Mouse (Mus musculus) liver, embryonic 14.5 days (tissue): ENCODE measurements around the gene Olfr698. TPM values are rescaled to one million over a fixed set of nuclear protein-coding genes. Genes with fewer than 3 reads are reported as not detected.
"Not testable (repeated sequence)": the region's sequence is repeated elsewhere in the genome, so short reads cannot be mapped to it uniquely, and the experiment has no call there.

Experiments used
- ATAC-seq: fragments of 200-750 bp; cut with Nextera tagmentation; 2 replicates; pipeline ENCODE4 v1.8.0; 2017; ENCODE audit warnings: moderate number of reproducible peaks, mild to moderate bottlenecking, moderate library complexity; ENCODE audit not compliant: insufficient read depth
- DNase-seq, 3 experiments: peaks; one replicate each; pipeline ENCODE4 v3.0.0-alpha.2; 2012 to 2013; ENCODE audit warnings: low read depth in 3 of 3, low spot score in 3 of 3
- H3K27ac ChIP-seq: fragments of 300-500 bp; sonication (generic); 2 replicates; pipeline ENCODE4 v1.5.1; 2014; ENCODE audit warnings: moderate library complexity, mild to moderate bottlenecking, control low read depth, inconsistent platforms
- H3K27me3 ChIP-seq: fragments of 300-500 bp; sonication (generic); 2 replicates; pipeline ENCODE4 v1.6.1; 2014; ENCODE audit warnings: mild to moderate bottlenecking, low read length, moderate library complexity; ENCODE audit not compliant: control insufficient read depth, insufficient read depth
- H3K36me3 ChIP-seq: fragments of 300-500 bp; sonication (generic); replicated peaks from 2 replicates; pipeline ENCODE4 v1.6.1; 2014; ENCODE audit warnings: low read depth; ENCODE audit not compliant: control insufficient read depth, insufficient read depth
- H3K4me1 ChIP-seq, 2 experiments: fragments of 200-500 bp in 1 of 2; fragments of 300-500 bp in 1 of 2; sonication (generic) in 1 of 2; replicated peaks; 2 replicates each; pipeline ENCODE4 v1.6.1; 2012 to 2014; ENCODE audit warnings: antibody characterized with exemption in 1 of 2, inconsistent platforms in 1 of 2, low read length in 1 of 2; ENCODE audit not compliant: control insufficient read depth in 2 of 2, insufficient read depth in 2 of 2
- H3K4me2 ChIP-seq: fragments of 300-500 bp; sonication (generic); 2 replicates; pipeline ENCODE4 v1.6.1; 2014; ENCODE audit warnings: low read depth, mild to moderate bottlenecking, control low read depth, moderate library complexity
- H3K4me3 ChIP-seq, 2 experiments: fragments of 200-500 bp in 1 of 2; fragments of 300-500 bp in 1 of 2; sonication (generic) in 1 of 2; 2 replicates each; pipeline ENCODE4 v1.5.1; 2012 to 2014; ENCODE audit warnings: low read depth in 2 of 2, low read length in 2 of 2, mild to moderate bottlenecking in 2 of 2, control low read depth in 1 of 2, inconsistent platforms in 1 of 2, moderate library complexity in 1 of 2; ENCODE audit not compliant: insufficient read depth in 1 of 2
- H3K9ac ChIP-seq: fragments of 300-500 bp; sonication (generic); replicated peaks from 2 replicates; pipeline ENCODE4 v1.6.1; 2014; ENCODE audit warnings: mild to moderate bottlenecking, control low read depth, moderate library complexity
- H3K9me3 ChIP-seq: fragments of 300-500 bp; sonication (generic); 2 replicates; pipeline ENCODE4 v1.6.1; 2016; ENCODE audit warnings: low read length, mixed read lengths; ENCODE audit not compliant: control insufficient read depth
- CTCF ChIP-seq: IDR thresholded peaks from 2 replicates; pipeline ENCODE4 v1.5.1; 2016; ENCODE audit warnings: antibody characterized with exemption, low read depth, control low read depth
- EP300 ChIP-seq: IDR thresholded peaks from 2 replicates; pipeline ENCODE4 v1.6.1; 2016; ENCODE audit warnings: antibody characterized with exemption, low read depth
- WGBS: fragments of 180-500 bp; shearing (Covaris S2); extraction: QIAGEN DNeasy Blood & Tissue Kit; methylation state at CpG from one replicate; pipeline ENCODE4 v1.1.7; 2014; ENCODE audit not compliant: insufficient replicate concordance; 5-methylcytosine and 5-hydroxymethylcytosine counted together
- polyA plus RNA-seq, 2 experiments: library from polyadenylated mRNA; depleted of rRNA in 1 of 2; stranded (reverse) in 1 of 2; unstranded in 1 of 2; fragments of >200 nt; fragmentation: Nextera tagmentation in 1 of 2; extraction: Ambion mirVana in 1 of 2; gene quantifications; 2 replicates each; pipeline versions ENCODE4 v1.2.1 to v1.2.3; 2012 to 2014

The Olfr698 gene
- polyA plus RNA-seq, 2 experiments, result not detected

DNA sequence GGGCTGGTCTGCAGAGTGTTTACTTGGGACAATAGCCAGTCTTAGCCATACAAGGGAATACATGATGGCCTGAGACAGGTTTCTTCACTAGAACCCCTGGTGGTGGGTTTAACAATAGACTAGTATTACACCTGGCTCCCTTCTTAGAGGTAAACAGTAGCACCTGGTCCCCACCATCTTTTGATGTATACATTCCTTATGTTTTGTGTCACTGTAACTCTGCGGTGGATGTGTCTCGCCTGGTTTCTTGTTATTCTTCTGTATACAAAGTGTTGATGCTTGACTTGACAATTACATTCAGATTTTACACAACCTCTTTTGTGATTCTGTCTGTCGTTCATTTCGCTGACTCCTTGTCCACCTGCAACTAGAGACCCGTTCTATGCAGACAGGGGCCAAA lies 9.4 kb downstream of the Olfr698 start:
- ATAC-seq, result no peak
- no peaks in the 10 kb centered on the region for H3K36me3 ChIP-seq
- no peak for DNase-seq
- no peaks in the 10 kb centered on the region for H3K4me1 ChIP-seq
- no peak overlapping the region for H3K9ac ChIP-seq
- H3K27ac ChIP-seq, result no peak overlapping the region
- H3K27me3 ChIP-seq, result no peaks in the 10 kb centered on the region
- H3K4me2 ChIP-seq, result no peak overlapping the region
- no peaks in the 10 kb centered on the region for H3K9me3 ChIP-seq
- 68% methylated on average over 5 of the region's 5 CpGs for whole genome bisulfite sequencing
- H3K4me3 ChIP-seq, result no peak overlapping the region
- no peak for TF ChIP-seq CTCF
- TF ChIP-seq EP300, result no peak

DNA sequence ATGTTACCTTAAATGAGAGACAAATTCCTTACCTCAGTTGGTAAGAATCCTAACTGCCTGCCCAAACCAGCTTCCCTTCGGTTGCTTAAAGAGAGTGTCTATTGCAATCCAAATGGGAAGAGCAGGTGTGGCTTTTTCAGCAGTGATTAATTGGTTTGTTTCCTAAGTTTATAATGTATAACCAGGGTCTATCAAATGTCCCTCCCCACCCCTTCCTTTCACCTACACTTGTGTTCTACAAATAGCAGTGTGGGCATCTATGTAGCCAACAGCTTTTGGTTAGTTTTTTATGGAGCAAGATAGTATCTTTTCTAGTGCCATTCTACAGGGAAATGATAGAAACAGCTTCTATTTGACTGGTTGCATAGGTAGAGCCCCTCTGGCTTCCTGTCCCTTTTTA lies 12.9 kb downstream of the Olfr698 start, which contains the start of gene Olfr697:
Gene Olfr697 (minus strand): TSS at position 101 of the 400 bp plus-strand sequence.
- Histone ChIP-seq H3K36me3 (no peaks in the 10 kb centered on the region), H3K9ac (no peak within 1 kb of the TSS), H3K4me3 (no peak within 1 kb of the TSS), H3K9me3 (no peaks in the 10 kb centered on the region), H3K27ac (no peak within 1 kb of the TSS), H3K4me2 (no peak within 1 kb of the TSS), H3K4me1 (no peaks in the 10 kb centered on the region), H3K27me3 (no peaks in the 10 kb centered on the region)
- WGBS, result 44% methylated on average over 1 of the region's 1 CpGs
- TF ChIP-seq EP300 (no peak), CTCF (no peak)
- DNase-seq, result no peak
- ATAC-seq, result no peak

DNA sequence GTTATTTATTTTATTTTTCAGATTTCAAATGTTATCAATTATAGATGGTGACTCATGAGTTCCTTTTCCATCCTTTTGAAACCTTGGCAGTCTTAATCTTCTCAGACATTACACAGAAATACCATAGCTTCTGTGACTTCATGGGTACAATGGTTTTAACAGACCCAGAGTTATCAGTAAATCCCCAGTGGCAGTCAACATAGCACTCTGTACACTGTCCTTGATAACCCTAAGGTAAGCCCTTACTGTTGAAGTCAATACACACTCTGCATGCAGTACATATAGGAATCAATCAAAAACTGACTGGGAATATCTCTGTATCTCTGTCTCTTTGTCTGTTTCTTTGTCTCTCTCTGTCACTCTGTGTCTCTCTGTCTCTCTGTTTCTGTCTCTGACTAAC lies 18.2 kb downstream of the Olfr698 start:
- no peaks in the 10 kb centered on the region for H3K27me3 ChIP-seq
- H3K9me3 ChIP-seq, result no peaks in the 10 kb centered on the region
- H3K4me2 ChIP-seq, result no peak overlapping the region
- ATAC-seq, result no peak
- no peak overlapping the region for H3K9ac ChIP-seq
- no peak for DNase-seq
- no peak overlapping the region for H3K4me3 ChIP-seq
- no peak overlapping the region for H3K27ac ChIP-seq
- TF ChIP-seq EP300 (no peak), CTCF (no peak)
- H3K36me3 ChIP-seq, result no peaks in the 10 kb centered on the region
- no peaks in the 10 kb centered on the region for H3K4me1 ChIP-seq

DNA sequence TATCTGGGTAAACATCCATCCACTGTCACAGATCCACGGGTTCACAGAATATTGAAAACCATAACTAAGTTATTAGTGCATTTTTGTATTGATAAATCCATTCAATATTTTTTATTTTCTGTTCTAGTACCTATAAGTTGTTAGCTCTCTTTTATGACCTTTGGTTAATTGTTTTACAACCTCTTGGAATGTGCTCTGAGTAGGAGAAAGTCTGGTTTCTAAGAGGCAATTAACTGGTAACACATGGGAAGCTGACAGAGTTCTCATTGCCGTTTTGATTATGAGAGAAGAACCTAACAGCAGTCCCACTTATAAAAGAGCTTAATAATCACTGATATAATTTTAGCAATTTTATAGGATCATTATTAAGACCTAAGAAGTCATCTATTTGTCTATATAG lies 21.5 kb downstream of the Olfr698 start:
- Histone ChIP-seq H3K27me3 (no peaks in the 10 kb centered on the region), H3K9me3 (no peaks in the 10 kb centered on the region), H3K4me3 (no peak overlapping the region), H3K36me3 (no peaks in the 10 kb centered on the region), H3K4me1 (no peaks in the 10 kb centered on the region), H3K9ac (no peak overlapping the region), H3K4me2 (no peak overlapping the region), H3K27ac (no peak overlapping the region)
- WGBS, result 37% methylated on average over 2 of the region's 2 CpGs
- TF ChIP-seq CTCF (no peak), EP300 (no peak)
- DNase-seq, result no peak
- ATAC-seq, result no peak

DNA sequence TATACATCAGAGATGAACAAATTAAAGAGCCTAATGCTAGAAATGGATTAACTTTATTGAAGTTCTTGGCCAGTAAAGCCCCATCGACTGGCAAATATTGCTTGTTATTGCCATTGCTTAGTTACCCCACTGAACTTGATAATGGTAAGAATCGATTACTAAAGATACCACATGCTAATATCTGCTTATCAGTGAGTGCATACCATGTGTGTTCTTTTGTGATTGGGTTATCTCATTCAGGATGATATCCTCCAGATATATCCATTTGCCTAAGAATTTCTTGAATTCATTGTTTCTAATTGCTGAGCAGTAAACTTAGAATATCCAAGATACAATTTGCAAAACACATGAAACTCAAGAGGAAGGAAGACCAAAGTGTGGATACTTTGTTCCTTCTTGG lies 29.5 kb downstream of the Olfr698 start:
- not testable (repeated sequence) for DNase-seq, H3K4me1 ChIP-seq, H3K4me2 ChIP-seq, H3K27ac ChIP-seq, H3K4me3 ChIP-seq, H3K9ac ChIP-seq, H3K27me3 ChIP-seq, H3K9me3 ChIP-seq, H3K36me3 ChIP-seq
- WGBS, result 35% methylated on average over 2 of the region's 2 CpGs
- peak; percentile 33; the same call in 1 of the 2 replicates for ATAC-seq

DNA sequence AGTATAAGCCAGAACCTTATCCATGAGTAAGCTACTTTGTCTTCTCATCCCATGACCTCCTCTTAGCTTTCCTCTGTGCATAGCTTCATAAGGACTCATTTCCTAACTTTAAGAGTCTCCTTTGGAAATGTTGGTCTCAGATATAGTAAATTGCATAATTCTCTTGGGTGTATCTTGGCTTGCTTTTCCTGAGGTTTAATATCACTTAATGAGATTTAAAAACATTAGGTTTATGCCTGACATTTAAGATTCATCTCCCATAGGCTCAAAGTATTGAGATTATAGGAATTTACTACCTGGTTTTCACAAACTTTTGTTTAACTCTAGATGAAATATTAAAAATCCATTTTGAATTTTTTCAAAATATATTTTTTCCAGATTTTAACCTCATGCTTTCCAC lies 38.9 kb downstream of the Olfr698 start, which contains the start of gene Olfr695:
Gene Olfr695 (minus strand): TSS at position 101 of the 400 bp plus-strand sequence.
- ATAC-seq (no peak), DNase-seq (no peak)
- Histone ChIP-seq H3K27ac (no peak within 1 kb of the TSS), H3K9me3 (no peaks in the 10 kb centered on the region), H3K4me1 (no peaks in the 10 kb centered on the region), H3K4me3 (no peak within 1 kb of the TSS), H3K9ac (no peak within 1 kb of the TSS), H3K36me3 (no peaks in the 10 kb centered on the region), H3K4me2 (no peak within 1 kb of the TSS), H3K27me3 (no peaks in the 10 kb centered on the region)
- TF ChIP-seq EP300, result no peak
- no peak for TF ChIP-seq CTCF
